Mouse (Mus musculus) T-helper 2 cell (primary cell): ENCODE data around the gene 1700024P04Rik.
"Not testable (repeated sequence)": the region's sequence is repeated elsewhere in the genome, so short reads cannot be mapped to it uniquely, and the experiment has no call there.

Source experiments
- in situ Hi-C: fragments of 300-600 bp; cut with MboI, MseI; formaldehyde crosslinking; loops from one replicate; pipeline ENCODE4 v1.15.1; 2025; ENCODE audit warnings: high pct_unique_total_duplicates

The 1700024P04Rik gene

GRCm38 (mm10) chr13:98984465-98984864, at the start of gene 1700024P04Rik:
1700024P04Rik (minus strand) TSS chr13:98984565.
- in situ Hi-C loops = no loop called here

GRCm38 (mm10) chr13:99031223-99032216, 47.2 kb upstream of the 1700024P04Rik start:
- in situ Hi-C loops = no loop called here

- in situ Hi-C loops = no loop called here
Observed at GRCm38 (mm10) chr13:99030579-99031200, 46.3 kb upstream of the 1700024P04Rik start.

- in situ Hi-C loops = no loop called here
Observed at GRCm38 (mm10) chr13:99025268-99025667, 40.9 kb upstream of the 1700024P04Rik start.

- in situ Hi-C loops = no loop called here
Observed at GRCm38 (mm10) chr13:99022036-99022435, 37.7 kb upstream of the 1700024P04Rik start.

- in situ Hi-C loops = no loop called here
Observed at GRCm38 (mm10) chr13:99021181-99021580, 36.8 kb upstream of the 1700024P04Rik start.

- in situ Hi-C loops = loop anchor here (10.0 kb wide), 1 partner anchor 655 kb away; no protein-coding TSS in a partner anchor
Observed at GRCm38 (mm10) chr13:99019831-99020669, 35.7 kb upstream of the 1700024P04Rik start.

- in situ Hi-C loops = loop anchor here (10.0 kb wide), 1 partner anchor 654 kb away; no protein-coding TSS in a partner anchor
Observed at GRCm38 (mm10) chr13:99018526-99019201, 34.3 kb upstream of the 1700024P04Rik start.

- in situ Hi-C loops = loop anchor here (10.0 kb wide), 1 partner anchor 652 kb away; no protein-coding TSS in a partner anchor
Observed at GRCm38 (mm10) chr13:99016696-99017095, 32.3 kb upstream of the 1700024P04Rik start.

- in situ Hi-C loops = loop anchor here (10.0 kb wide), 1 partner anchor 648 kb away; no protein-coding TSS in a partner anchor
Observed at GRCm38 (mm10) chr13:99012891-99013290, 28.5 kb upstream of the 1700024P04Rik start.

- in situ Hi-C loops = no loop called here
Observed at GRCm38 (mm10) chr13:99008013-99008412, 23.6 kb upstream of the 1700024P04Rik start.

GRCm38 (mm10) chr13:99006389-99007099, 22.2 kb upstream of the 1700024P04Rik start:
- in situ Hi-C loops = no loop called here

GRCm38 (mm10) chr13:99001652-99002051, 17.3 kb upstream of the 1700024P04Rik start:
- in situ Hi-C loops = not testable (repeated sequence)

- in situ Hi-C loops = no loop called here
Observed at GRCm38 (mm10) chr13:98997025-98997424, 12.7 kb upstream of the 1700024P04Rik start.

- in situ Hi-C loops = no loop called here
Observed at GRCm38 (mm10) chr13:98977070-98977785, 7.1 kb downstream of the 1700024P04Rik start.

- in situ Hi-C loops = not testable (repeated sequence)
Observed at GRCm38 (mm10) chr13:98976022-98976421, 8.3 kb downstream of the 1700024P04Rik start.

- in situ Hi-C loops = no loop called here
Observed at GRCm38 (mm10) chr13:98972090-98972489, 12.3 kb downstream of the 1700024P04Rik start.

GRCm38 (mm10) chr13:98971641-98972040, 12.7 kb downstream of the 1700024P04Rik start:
- in situ Hi-C loops = no loop called here

GRCm38 (mm10) chr13:98968517-98968916, 15.8 kb downstream of the 1700024P04Rik start:
- in situ Hi-C loops = no loop called here
